Mouse (Mus musculus): Measurements from ENCODE around the gene Polr3k.

GRCm38 (mm10) chr2:181829032-181829650 is 35.0 kb upstream of the Polr3k start:
- no peak for TF ChIP-seq CTCF (IDR thresholded peaks at IDR 0.05; ENCODE audit: low read depth)
- no peak for TF ChIP-seq EP300 (IDR thresholded peaks at IDR 0.05; ENCODE audit: low read depth)

Data from heart, postnatal 0 days (tissue).